Mouse (Mus musculus): ENCODE data around the gene Lce3c. TPM values are rescaled to one million over a fixed set of nuclear protein-coding genes. Genes with fewer than 3 reads are reported as not detected.

Lce3c gene
- not detected in 2 replicates for total RNA-seq (2021)
- long read RNA-seq, experiment 1 = 0 reads
- long read RNA-seq, experiment 2 = 0 reads

GRCm38 (mm10) chr3:92944186-92944585, at the start of gene Lce3c:
Gene Lce3c (plus strand): TSS chr3:92944486.
- no peak for DNase-seq

GRCm38 (mm10) chr3:92894489-92894888, 49.8 kb upstream of the Lce3c start:
- DNase-seq = no peak

DNA sequence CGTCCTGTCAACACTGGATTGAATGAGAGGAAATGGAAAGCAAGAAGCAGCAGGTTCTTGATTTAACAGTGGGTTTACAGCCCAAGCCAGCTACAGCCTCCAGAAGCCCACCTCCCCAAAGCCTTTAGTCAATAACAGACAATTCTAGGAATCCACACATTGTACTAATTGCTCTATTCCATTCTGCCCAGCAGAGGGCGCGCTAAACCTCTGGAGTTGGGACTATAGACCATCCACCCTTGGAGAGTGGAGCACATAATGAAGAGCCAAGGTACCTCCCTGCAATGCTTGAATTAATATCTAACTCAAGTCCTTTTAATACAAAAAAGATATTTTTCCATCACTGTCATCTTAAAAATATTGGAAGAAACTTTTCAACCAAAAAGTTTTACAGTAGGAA, 41.3 kb upstream of the Lce3c start:
- peak; percentile 51 for DNase-seq

DNA sequence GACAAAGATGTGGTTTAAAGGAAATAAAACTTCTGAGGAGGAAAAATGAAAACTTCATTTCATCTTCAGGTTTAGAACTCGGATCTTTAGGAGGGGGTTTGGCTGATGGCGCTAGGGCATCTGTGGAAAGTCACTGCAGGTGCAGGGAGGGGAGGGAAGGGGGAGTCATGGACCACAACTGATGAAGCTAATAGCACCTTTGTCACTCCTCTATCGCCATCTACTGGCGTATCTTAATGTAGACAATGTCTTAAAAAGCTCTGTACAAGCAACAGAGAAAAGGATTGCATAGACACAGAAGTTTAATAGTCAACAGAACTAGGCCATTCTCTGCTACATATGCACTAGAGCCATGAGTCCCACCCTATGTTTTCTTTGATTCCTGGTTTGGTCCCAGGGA, 40.6 kb upstream of the Lce3c start:
- no peak for DNase-seq

DNA sequence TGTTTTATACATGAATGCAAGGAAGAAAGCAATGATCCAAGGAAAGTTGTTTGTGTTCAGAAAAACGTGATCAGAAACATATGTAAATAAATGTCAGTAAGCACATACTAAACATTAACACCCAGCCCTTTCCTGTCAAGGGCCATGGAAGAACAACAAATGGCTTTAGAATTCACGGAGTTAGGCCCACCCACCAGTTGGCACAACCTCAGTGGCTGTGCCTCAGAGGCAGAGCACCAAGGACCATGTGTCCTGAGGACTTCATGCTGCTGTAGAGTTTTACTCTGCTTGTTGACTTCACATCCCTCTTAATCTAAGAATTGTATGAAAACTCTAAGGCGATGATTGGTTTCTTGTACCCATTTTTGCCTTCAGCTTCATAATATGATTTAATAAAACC, 39.1 kb upstream of the Lce3c start:
- DNase-seq = no peak

DNA sequence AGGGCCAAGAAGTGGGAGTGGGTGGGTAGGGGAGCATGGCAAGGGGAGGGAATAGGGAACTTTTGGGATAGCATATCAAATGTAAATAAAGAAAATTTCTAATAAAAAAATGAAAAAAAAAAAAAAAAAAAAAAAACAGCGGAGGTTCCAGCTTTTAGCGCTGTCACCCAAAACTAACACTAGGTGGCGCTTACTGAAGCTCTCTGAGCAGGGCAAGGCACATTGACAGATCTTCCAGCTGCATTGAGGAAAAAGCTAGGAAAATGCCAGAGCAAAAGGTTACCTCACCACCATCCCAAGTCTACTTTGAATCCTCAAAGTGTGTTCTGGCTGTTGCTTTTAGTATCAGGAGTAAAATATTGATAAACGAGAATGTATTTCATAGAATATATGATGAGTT, 36.7 kb upstream of the Lce3c start:
- DNase-seq = peak; percentile 11

- DNase-seq = peak; percentile 17
Observed at GRCm38 (mm10) chr3:92920364-92920763, 23.9 kb upstream of the Lce3c start.

- DNase-seq = no peak
Observed at GRCm38 (mm10) chr3:92926130-92926529, 18.2 kb upstream of the Lce3c start, which contains the start of gene Lce3a. Gene Lce3a (minus strand): TSS chr3:92926230.

- no peak for DNase-seq
Observed at GRCm38 (mm10) chr3:92932679-92933078, 11.6 kb upstream of the Lce3c start, which contains the start of gene Lce3b. Gene Lce3b (plus strand): TSS chr3:92932979.

- DNase-seq = no peak
Observed at GRCm38 (mm10) chr3:92957090-92957489, 12.8 kb downstream of the Lce3c start, which contains the start of gene Lce3d. Gene Lce3d (plus strand): TSS chr3:92957390.

DNA sequence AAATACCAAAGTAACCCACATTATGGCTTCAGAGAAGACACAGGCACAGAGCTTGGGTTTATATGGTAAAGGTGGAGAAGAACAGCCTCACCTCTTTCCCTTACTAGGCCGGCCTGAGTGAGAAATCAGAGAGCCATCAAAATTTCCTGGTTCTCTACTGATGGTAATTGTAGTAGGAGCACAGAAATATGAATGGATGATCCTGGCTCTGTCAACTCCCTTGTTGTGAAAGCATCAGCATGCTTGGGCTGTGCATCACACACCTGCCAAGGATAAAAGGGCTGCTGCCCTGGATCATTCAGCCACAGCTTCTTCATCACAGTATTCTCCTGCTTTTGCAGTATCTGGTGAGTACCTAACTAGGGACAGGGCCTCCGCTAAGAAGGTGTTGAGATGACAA, 22.5 kb downstream of the Lce3c start, which contains the start of gene Lce3e:
Lce3e (plus strand) TSS at position 301 of the 400 bp plus-strand sequence.
- DNase-seq = no peak

DNA sequence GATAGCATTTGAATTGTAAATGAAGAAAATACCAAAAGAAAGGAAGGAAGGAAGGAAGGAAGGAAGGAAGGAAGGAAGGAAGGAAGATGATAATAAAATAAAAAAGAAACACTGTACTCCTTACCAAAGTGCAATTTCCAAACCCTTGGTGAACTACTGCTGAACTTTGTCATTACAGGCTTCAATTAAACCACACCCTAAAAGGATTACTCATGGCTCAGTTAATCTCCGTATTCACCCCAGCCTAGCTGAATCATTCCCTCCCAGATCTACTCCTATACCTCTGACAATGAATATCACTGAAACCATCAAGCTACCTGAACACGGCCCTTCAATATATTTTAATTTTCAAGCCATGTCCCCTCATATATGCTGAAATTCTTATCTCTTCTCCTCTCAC, 34.2 kb downstream of the Lce3c start:
- DNase-seq = no peak

DNA sequence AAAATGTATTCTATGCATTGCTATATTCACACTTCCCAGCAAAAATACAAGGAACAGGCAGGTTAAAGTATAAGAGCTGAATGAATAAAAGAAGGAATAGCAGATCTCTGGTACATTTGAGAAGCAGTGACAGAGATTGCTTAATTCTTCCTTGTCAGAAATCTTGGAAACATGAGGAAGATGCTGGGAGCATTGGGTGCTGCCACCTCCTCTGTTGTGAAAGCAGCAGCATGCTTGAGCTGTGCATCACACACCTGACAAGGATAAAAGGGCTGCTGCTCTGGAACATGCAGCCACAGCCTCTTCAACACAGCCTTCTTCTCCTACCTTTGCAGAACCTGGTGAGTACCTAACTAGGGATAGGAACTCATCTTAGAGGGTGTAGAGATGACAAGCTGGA, 47.6 kb downstream of the Lce3c start, which contains the start of gene Lce3f:
Lce3f (plus strand) TSS at position 301 of the 400 bp plus-strand sequence.
- no peak for DNase-seq

Other genes with a start within 250 kb of the Lce3c start
- gene Lce1e, start 235.4 kb upstream of the Lce3c start, total RNA-seq (2021) = not detected in 2 replicates
- not detected in 2 replicates for gene Lce1f, start 224.1 kb upstream of the Lce3c start, total RNA-seq (2021)
- not detected in 2 replicates for gene Gm38119, start 205.4 kb upstream of the Lce3c start, total RNA-seq (2021)
- not detected in 2 replicates for gene Lce1g, start 192.1 kb upstream of the Lce3c start, total RNA-seq (2021)
- not detected in 2 replicates for gene Lce1h, start 179.4 kb upstream of the Lce3c start, total RNA-seq (2021)
- not detected in 2 replicates for gene Lce1i, start 165.6 kb upstream of the Lce3c start, total RNA-seq (2021)
- not detected in 2 replicates for gene Lce1j, start 154.0 kb upstream of the Lce3c start, total RNA-seq (2021)
- not detected in 2 replicates for gene Lce1k, start 136.6 kb upstream of the Lce3c start, total RNA-seq (2021)
- gene Kprp, start 117.2 kb upstream of the Lce3c start, total RNA-seq (2021) = not detected in 2 replicates
- not detected in 2 replicates for gene Lce1l, start 93.2 kb upstream of the Lce3c start, total RNA-seq (2021)
- not detected in 2 replicates for gene 2310050C09Rik, start 74.3 kb upstream of the Lce3c start, total RNA-seq (2021)
- gene Lce3a, start 18.3 kb upstream of the Lce3c start, total RNA-seq (2021) = not detected in 2 replicates
- not detected in 2 replicates for gene Lce3b, start 11.5 kb upstream of the Lce3c start, total RNA-seq (2021)
- gene Lce3d, start 12.9 kb downstream of the Lce3c start, total RNA-seq (2021) = not detected in 2 replicates
- not detected in 2 replicates for gene Lce3e, start 22.6 kb downstream of the Lce3c start, total RNA-seq (2021)
- gene Lce3f, start 47.7 kb downstream of the Lce3c start, total RNA-seq (2021) = not detected in 2 replicates
- not detected in 2 replicates for gene Crct1, start 71.2 kb downstream of the Lce3c start, total RNA-seq (2021)
- gene Lce1m, start 74.6 kb downstream of the Lce3c start, total RNA-seq (2021) = not detected in 2 replicates
- gene Gm4858, start 124.3 kb downstream of the Lce3c start, total RNA-seq (2021) = not detected in 2 replicates
- not detected in 2 replicates for gene Crnn, start 200.3 kb downstream of the Lce3c start, total RNA-seq (2021)

All from adrenal gland, postnatal 14 days (tissue).